Mouse (Mus musculus) myocyte (in vitro differentiated cells): ENCODE data around the gene Socs1.

Experiments used
- TCF3 ChIP-seq: IDR thresholded peaks from one replicate; pipeline ENCODE4 v1.6.1; 2011; ENCODE audit warnings: low read depth, control low read depth; ENCODE audit not compliant: insufficient read length
- USF1 ChIP-seq: IDR thresholded peaks from one replicate; pipeline ENCODE4 v1.6.1; 2011; ENCODE audit warnings: low read depth, mild to moderate bottlenecking, control low read depth, moderate library complexity

- TF ChIP-seq TCF3 (no peak), USF1 (no peak)
Measured at GRCm38 (mm10) chr16:10774726-10775125, 10.6 kb downstream of the Socs1 start.
